Mouse (Mus musculus) cerebellum, postnatal 14 days (tissue): ENCODE results near the gene Rpia.
"Not testable (repeated sequence)": the region's sequence is repeated elsewhere in the genome, so short reads cannot be mapped to it uniquely, and the experiment has no call there.

ENCODE experiments used
- DNase-seq, 2 experiments: peaks; one replicate each; pipeline ENCODE4 v3.0.0; 2021; ENCODE audit warnings: mixed read lengths in 2 of 2

The Rpia gene

GRCm38 (mm10) chr6:70791824-70792535 lies at the start of gene Rpia:
Rpia (minus strand) TSS chr6:70792232.
- peak; percentile 96 to 97 for DNase-seq

- DNase-seq: no peak
Measured at GRCm38 (mm10) chr6:70840281-70840680, 48.2 kb upstream of the Rpia start.

GRCm38 (mm10) chr6:70838532-70838931 lies 46.5 kb upstream of the Rpia start:
- DNase-seq: no peak

GRCm38 (mm10) chr6:70837297-70837696 lies 45.3 kb upstream of the Rpia start:
- DNase-seq: no peak

- no peak for DNase-seq
Measured at GRCm38 (mm10) chr6:70831179-70831839, 39.3 kb upstream of the Rpia start.

- no peak for DNase-seq
Measured at GRCm38 (mm10) chr6:70830552-70830951, 38.5 kb upstream of the Rpia start.

- no peak for DNase-seq
Measured at GRCm38 (mm10) chr6:70829451-70829850, 37.4 kb upstream of the Rpia start.

GRCm38 (mm10) chr6:70824987-70825337 lies 32.9 kb upstream of the Rpia start:
- DNase-seq: no peak

GRCm38 (mm10) chr6:70824085-70824986 lies 32.3 kb upstream of the Rpia start:
- peak; percentile 76 to 83 for DNase-seq

GRCm38 (mm10) chr6:70823277-70823676 lies 31.2 kb upstream of the Rpia start:
- DNase-seq: not testable (repeated sequence)

GRCm38 (mm10) chr6:70822386-70822910 lies 30.4 kb upstream of the Rpia start:
- no peak for DNase-seq

- DNase-seq: no peak
Measured at GRCm38 (mm10) chr6:70821566-70821965, 29.5 kb upstream of the Rpia start.

- no peak for DNase-seq
Measured at GRCm38 (mm10) chr6:70815471-70815870, 23.4 kb upstream of the Rpia start.

GRCm38 (mm10) chr6:70814629-70814950 lies 22.6 kb upstream of the Rpia start:
- no peak for DNase-seq

GRCm38 (mm10) chr6:70813921-70814628 lies 22.0 kb upstream of the Rpia start:
- no peak for DNase-seq

GRCm38 (mm10) chr6:70812526-70812895 lies 20.5 kb upstream of the Rpia start:
- DNase-seq: no peak

- DNase-seq: peak; percentile 88 to 89
Measured at GRCm38 (mm10) chr6:70811557-70812525, 19.8 kb upstream of the Rpia start.

GRCm38 (mm10) chr6:70810524-70810923 lies 18.5 kb upstream of the Rpia start:
- DNase-seq: no peak

GRCm38 (mm10) chr6:70806514-70806912 lies 14.5 kb upstream of the Rpia start:
- DNase-seq: no peak

- DNase-seq: peak; percentile 84 to 86
Measured at GRCm38 (mm10) chr6:70805820-70806513, 13.9 kb upstream of the Rpia start.

GRCm38 (mm10) chr6:70805267-70805666 lies 13.2 kb upstream of the Rpia start:
- peak; percentile 82 to 84 for DNase-seq
